Mouse (Mus musculus) lung, embryonic 16.5 days (tissue): Measurements from ENCODE around the gene Hddc2. TPM values are rescaled to one million over a fixed set of nuclear protein-coding genes. Genes with fewer than 3 reads are reported as not detected.

Experiments
- ATAC-seq: fragments of 200-750 bp; cut with Nextera tagmentation; 2 replicates; pipeline ENCODE4 v1.8.0; 2017; ENCODE audit warnings: low read depth, mild to moderate bottlenecking, moderate library complexity
- H3K27ac ChIP-seq: fragments of 300-500 bp; sonication (generic); 2 replicates; pipeline ENCODE4 v1.5.1; 2014; ENCODE audit warnings: mild to moderate bottlenecking, control low read depth, low read length
- H3K27me3 ChIP-seq: fragments of 300-500 bp; sonication (generic); 2 replicates; pipeline ENCODE4 v1.6.1; 2014; ENCODE audit warnings: low read depth, low read length, mixed read lengths; ENCODE audit not compliant: control insufficient read depth, insufficient read depth
- H3K36me3 ChIP-seq: fragments of 300-500 bp; sonication (generic); 2 replicates; pipeline ENCODE4 v1.6.1; 2014; ENCODE audit warnings: low read length; ENCODE audit not compliant: control insufficient read depth, insufficient read depth
- H3K4me1 ChIP-seq: fragments of 300-500 bp; sonication (generic); replicated peaks from 2 replicates; pipeline ENCODE4 v1.6.1; 2014; ENCODE audit warnings: low read length, mixed read lengths; ENCODE audit not compliant: control insufficient read depth, insufficient read depth
- H3K4me2 ChIP-seq: fragments of 300-500 bp; sonication (generic); 2 replicates; pipeline ENCODE4 v1.6.1; 2014; ENCODE audit warnings: low read depth, low read length, control low read depth
- H3K4me3 ChIP-seq: fragments of 300-500 bp; sonication (generic); 2 replicates; pipeline ENCODE4 v1.5.1; 2014; ENCODE audit warnings: mild to moderate bottlenecking, low read length, control low read depth
- H3K9ac ChIP-seq: fragments of 300-500 bp; sonication (generic); 2 replicates; pipeline ENCODE4 v1.6.1; 2014; ENCODE audit warnings: low read length, control low read depth
- H3K9me3 ChIP-seq: fragments of 300-500 bp; sonication (generic); 2 replicates; pipeline ENCODE4 v1.6.1; 2016; ENCODE audit warnings: low read length; ENCODE audit not compliant: control insufficient read depth
- WGBS: fragments of 180-500 bp; shearing (Covaris S2); extraction: QIAGEN DNeasy Blood & Tissue Kit; methylation state at CpG from one replicate; pipeline ENCODE4 v1.1.7; 2014; 5-methylcytosine and 5-hydroxymethylcytosine counted together
- polyA plus RNA-seq: library from polyadenylated mRNA; unstranded; fragments of >200 nt; fragmentation: Nextera tagmentation; extraction: Ambion mirVana; gene quantifications from 2 replicates; pipeline ENCODE4 v1.2.1, GENCODE M21; 2015

Gene Hddc2
- 43.6 and 48.1 TPM in 2 replicates for polyA plus RNA-seq

GRCm38 (mm10) chr10:31312865-31313848 is at the start of gene Hddc2:
Gene Hddc2, plus strand, starts transcription at chr10:31313383.
- 3% methylated on average over 35 of the region's 44 CpGs for WGBS
- peak within 1 kb of the TSS; percentile 91 for H3K27ac ChIP-seq
- peaks cover 3% of the 10 kb centered on the region; the same call in 1 of the 2 replicates for H3K36me3 ChIP-seq
- peak; percentile 97 for ATAC-seq
- peak within 1 kb of the TSS; percentile 89 for H3K9ac ChIP-seq
- H3K9me3 ChIP-seq = no peaks in the 10 kb centered on the region
- H3K4me1 ChIP-seq = peaks cover 2% of the 10 kb centered on the region; the same call in 1 of the 2 replicates
- peak within 1 kb of the TSS; percentile 75 for H3K4me2 ChIP-seq
- peak within 1 kb of the TSS; percentile 83 for H3K4me3 ChIP-seq
- H3K27me3 ChIP-seq = no peaks in the 10 kb centered on the region

- no peaks in the 10 kb centered on the region for H3K36me3 ChIP-seq
- no peak overlapping the region for H3K4me2 ChIP-seq
- 33% methylated on average over 2 of the region's 2 CpGs for WGBS
- H3K27ac ChIP-seq = no peak overlapping the region
- H3K27me3 ChIP-seq = no peaks in the 10 kb centered on the region
- no peak overlapping the region for H3K4me3 ChIP-seq
- H3K9me3 ChIP-seq = no peaks in the 10 kb centered on the region
- no peak overlapping the region for H3K9ac ChIP-seq
- no peaks in the 10 kb centered on the region for H3K4me1 ChIP-seq
- ATAC-seq = no peak
Observed at GRCm38 (mm10) chr10:31272738-31273137, 40.4 kb upstream of the Hddc2 start.

- H3K4me2 ChIP-seq = no peak overlapping the region
- no peaks in the 10 kb centered on the region for H3K9me3 ChIP-seq
- WGBS = 32% methylated on average over 1 of the region's 1 CpGs
Observed at GRCm38 (mm10) chr10:31273171-31273570, 40.0 kb upstream of the Hddc2 start.

DNA sequence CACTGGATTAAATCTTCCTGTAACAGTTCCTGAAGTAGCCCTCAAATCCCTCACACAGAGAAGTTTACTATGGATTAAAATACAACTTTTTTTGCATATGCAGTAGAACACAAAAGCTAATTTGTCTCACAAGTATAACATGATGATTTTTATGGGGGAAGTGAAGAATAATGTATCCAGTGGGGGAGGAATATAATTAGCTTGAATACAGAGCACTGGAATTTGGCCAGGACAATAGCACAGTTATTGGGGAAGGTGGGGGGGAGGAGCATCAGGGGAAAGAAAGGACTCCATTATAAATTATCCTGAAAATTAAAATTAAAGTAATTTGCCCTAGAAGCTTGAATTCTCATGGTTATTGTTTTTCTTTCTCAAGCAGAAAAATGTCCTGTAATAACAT is 25.4 kb upstream of the Hddc2 start:
- ATAC-seq = no peak
- Histone ChIP-seq H3K9ac (no peak overlapping the region), H3K27ac (no peak overlapping the region), H3K4me3 (no peak overlapping the region), H3K4me1 (no peaks in the 10 kb centered on the region), H3K9me3 (no peaks in the 10 kb centered on the region), H3K27me3 (no peaks in the 10 kb centered on the region), H3K36me3 (no peaks in the 10 kb centered on the region), H3K4me2 (no peak overlapping the region)

More at GRCm38 (mm10) chr10:31273171-31273570, 40.0 kb upstream of the Hddc2 start:
- H3K27ac ChIP-seq = no peak overlapping the region
- no peaks in the 10 kb centered on the region for H3K4me1 ChIP-seq
- no peak overlapping the region for H3K4me3 ChIP-seq
- no peaks in the 10 kb centered on the region for H3K36me3 ChIP-seq
- ATAC-seq = no peak
- H3K27me3 ChIP-seq = no peaks in the 10 kb centered on the region
- no peak overlapping the region for H3K9ac ChIP-seq

DNA sequence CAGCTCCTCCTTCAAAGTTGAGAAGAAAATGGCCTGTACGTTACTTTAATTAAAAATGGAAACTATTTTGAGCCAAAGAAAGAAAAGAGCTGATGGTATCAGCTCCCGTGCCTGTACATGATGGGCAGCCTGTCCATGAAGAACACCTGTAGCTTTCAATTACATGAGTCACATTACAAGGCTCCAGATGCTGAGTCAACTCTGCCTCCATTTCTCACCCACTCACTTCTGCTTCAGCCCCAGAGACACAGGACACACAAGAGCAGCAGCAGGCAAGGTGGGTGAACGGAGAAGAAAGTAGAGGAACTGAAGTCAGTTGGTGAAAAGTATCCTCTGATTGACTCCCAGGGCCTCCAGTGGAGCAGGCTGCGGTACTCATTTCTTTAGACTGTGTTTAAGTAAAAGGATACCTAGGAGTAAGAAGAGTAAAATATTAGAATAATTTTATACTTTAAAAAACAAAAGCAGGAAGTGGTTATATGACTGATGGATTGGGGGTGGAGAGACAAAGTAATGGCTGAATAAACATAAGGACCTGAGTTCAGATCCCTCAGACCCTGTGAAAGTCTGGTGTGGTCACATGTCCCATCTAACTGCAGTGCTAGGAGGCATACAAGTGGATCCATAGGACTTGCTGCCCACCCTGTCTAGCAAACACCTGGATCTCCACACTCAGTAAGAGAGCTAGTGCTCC is 24.3 kb upstream of the Hddc2 start:
- Histone ChIP-seq H3K27ac (no peak overlapping the region), H3K27me3 (no peaks in the 10 kb centered on the region), H3K4me1 (no peaks in the 10 kb centered on the region), H3K36me3 (no peaks in the 10 kb centered on the region), H3K9ac (no peak overlapping the region), H3K4me2 (no peak overlapping the region), H3K4me3 (no peak overlapping the region), H3K9me3 (no peaks in the 10 kb centered on the region)
- no peak for ATAC-seq
- 90% methylated on average over 4 of the region's 4 CpGs for WGBS

GRCm38 (mm10) chr10:31295705-31296104 is 17.5 kb upstream of the Hddc2 start:
- H3K27ac ChIP-seq = no peak overlapping the region
- H3K4me3 ChIP-seq = no peak overlapping the region
- no peaks in the 10 kb centered on the region for H3K4me1 ChIP-seq
- H3K9me3 ChIP-seq = no peaks in the 10 kb centered on the region
- H3K27me3 ChIP-seq = no peaks in the 10 kb centered on the region
- WGBS = 49% methylated on average over 5 of the region's 5 CpGs
- H3K4me2 ChIP-seq = no peak overlapping the region
- ATAC-seq = no peak
- no peak overlapping the region for H3K9ac ChIP-seq
- no peaks in the 10 kb centered on the region for H3K36me3 ChIP-seq

DNA sequence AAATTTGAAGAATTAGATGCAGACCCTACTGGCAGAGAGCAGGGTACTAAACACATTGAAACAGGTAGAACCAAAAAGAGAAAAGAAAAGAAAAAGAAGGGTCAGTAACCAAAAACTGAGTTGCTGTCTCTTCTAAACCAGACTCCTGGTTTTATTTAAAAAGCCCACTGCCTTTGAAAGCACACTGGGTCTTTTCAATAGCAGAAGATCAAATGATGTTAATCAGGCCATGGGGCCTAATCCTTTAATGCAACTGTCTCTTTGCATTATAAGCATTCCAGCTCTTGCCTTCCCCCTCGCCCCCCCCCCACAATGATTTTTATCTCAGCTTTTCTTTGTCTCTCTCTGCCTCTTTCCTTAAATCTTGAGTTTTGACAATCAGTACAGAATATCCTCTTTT is 16.7 kb upstream of the Hddc2 start:
- ATAC-seq = no peak
- H3K27me3 ChIP-seq = no peaks in the 10 kb centered on the region
- no peaks in the 10 kb centered on the region for H3K36me3 ChIP-seq
- H3K4me1 ChIP-seq = no peaks in the 10 kb centered on the region
- H3K4me3 ChIP-seq = no peak overlapping the region
- H3K9me3 ChIP-seq = no peaks in the 10 kb centered on the region
- no peak overlapping the region for H3K4me2 ChIP-seq
- H3K9ac ChIP-seq = no peak overlapping the region
- 31% methylated on average over 1 of the region's 1 CpGs for WGBS
- H3K27ac ChIP-seq = no peak overlapping the region

DNA sequence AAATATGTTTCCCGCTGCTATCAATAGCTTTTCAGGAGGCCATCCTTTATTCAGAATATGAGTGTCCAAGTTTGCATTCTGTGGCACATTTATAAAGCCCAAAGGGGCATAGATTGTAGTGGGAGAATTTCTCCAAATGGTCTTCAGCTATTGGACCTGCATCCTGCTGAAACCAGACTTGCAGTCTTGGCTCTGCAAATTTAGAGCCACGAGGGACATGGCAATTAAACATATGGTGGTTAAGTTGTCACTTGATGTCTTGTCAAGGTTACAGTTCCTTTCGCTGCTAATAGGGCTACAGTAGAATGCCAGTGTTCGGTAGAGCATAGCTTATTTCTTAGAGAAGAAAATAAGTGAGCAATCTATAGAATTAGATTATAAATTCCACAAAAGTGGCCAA is 16.1 kb upstream of the Hddc2 start:
- Histone ChIP-seq H3K27me3 (no peaks in the 10 kb centered on the region), H3K27ac (no peak overlapping the region), H3K9me3 (no peaks in the 10 kb centered on the region), H3K9ac (no peak overlapping the region), H3K4me3 (no peak overlapping the region), H3K4me1 (no peaks in the 10 kb centered on the region), H3K36me3 (no peaks in the 10 kb centered on the region), H3K4me2 (no peak overlapping the region)
- ATAC-seq = no peak
- 63% methylated on average over 4 of the region's 4 CpGs for WGBS

GRCm38 (mm10) chr10:31298263-31298662 is 14.9 kb upstream of the Hddc2 start:
- no peaks in the 10 kb centered on the region for H3K9me3 ChIP-seq
- no peak overlapping the region for H3K27ac ChIP-seq
- H3K4me3 ChIP-seq = no peak overlapping the region
- H3K9ac ChIP-seq = no peak overlapping the region
- ATAC-seq = no peak
- no peaks in the 10 kb centered on the region for H3K4me1 ChIP-seq
- H3K4me2 ChIP-seq = no peak overlapping the region
- H3K36me3 ChIP-seq = no peaks in the 10 kb centered on the region
- WGBS = 62% methylated on average over 2 of the region's 2 CpGs
- H3K27me3 ChIP-seq = no peaks in the 10 kb centered on the region
